Mouse (Mus musculus) urinary bladder, adult 18-20 months (tissue): ENCODE measurements around the gene B3gnt2.

Experiments
- DNase-seq, 2 experiments: peaks; one replicate each; pipeline ENCODE4 v3.0.0; 2022; ENCODE audit warnings: low spot score in 2 of 2, mixed read lengths in 2 of 2

Gene B3gnt2

GRCm38 (mm10) chr11:22732907-22733306 lies 127.9 kb downstream of the B3gnt2 start:
- no peak for DNase-seq

- no peak for DNase-seq
Measured at GRCm38 (mm10) chr11:22723096-22723495, 137.7 kb downstream of the B3gnt2 start.

GRCm38 (mm10) chr11:22720096-22720495 lies 140.7 kb downstream of the B3gnt2 start:
- DNase-seq, result no peak

GRCm38 (mm10) chr11:22719570-22719969 lies 141.2 kb downstream of the B3gnt2 start:
- DNase-seq, result no peak

GRCm38 (mm10) chr11:22718036-22718435 lies 142.7 kb downstream of the B3gnt2 start:
- no peak for DNase-seq

GRCm38 (mm10) chr11:22711327-22711726 lies 149.4 kb downstream of the B3gnt2 start:
- DNase-seq, result no peak

GRCm38 (mm10) chr11:22710596-22710995 lies 150.2 kb downstream of the B3gnt2 start:
- DNase-seq, result no peak
